Mouse (Mus musculus): Measurements from ENCODE around the gene Mat2a. TPM values are rescaled to one million over a fixed set of nuclear protein-coding genes. Genes with fewer than 3 reads are reported as not detected.

The Mat2a gene
- polyA plus RNA-seq, 1 experiment from 2014 or later: 320 TPM

GRCm38 (mm10) chr6:72399967-72400366, 39.4 kb downstream of the Mat2a start:
- H3K36me3 ChIP-seq: no peaks in the 10 kb centered on the region

DNA sequence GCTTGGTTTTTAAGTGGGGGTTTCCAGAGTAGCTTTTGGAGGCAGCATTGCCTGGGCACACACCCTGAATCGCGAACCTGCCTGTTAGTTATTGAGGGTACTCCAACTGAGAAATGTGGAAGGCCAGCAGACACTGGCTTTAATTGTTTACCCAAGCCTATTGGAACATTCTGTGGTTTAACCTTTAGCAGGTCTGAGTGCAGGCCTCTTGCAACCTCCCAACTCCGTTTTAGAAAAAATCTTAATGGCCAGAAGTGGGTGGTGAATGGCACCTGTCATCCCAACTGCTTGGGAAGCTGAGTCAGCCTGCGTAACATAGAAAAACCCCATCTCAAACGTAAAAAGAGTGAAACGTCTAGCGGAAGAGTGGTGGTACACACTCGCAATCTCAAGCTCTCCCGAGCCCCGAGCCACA, 42.5 kb downstream of the Mat2a start:
- no peak for DNase-seq (ENCODE audit: low spot score)
- WGBS: 83% methylated on average over 10 of the region's 10 CpGs
- H3K27ac ChIP-seq: no peak overlapping the region
- H3K36me3 ChIP-seq: no peaks in the 10 kb centered on the region
- H3K4me1 ChIP-seq (replicated peaks): no peaks in the 10 kb centered on the region
- H3K27me3 ChIP-seq (ENCODE audit: insufficient read depth, poor library complexity, severe bottlenecking): no peaks in the 10 kb centered on the region
- H3K9me3 ChIP-seq: no peaks in the 10 kb centered on the region
- H3K4me3 ChIP-seq: no peak overlapping the region

More at GRCm38 (mm10) chr6:72399967-72400366, 39.4 kb downstream of the Mat2a start:
- Histone ChIP-seq H3K9me3 (no peaks in the 10 kb centered on the region), H3K4me1 (replicated peaks) (no peaks in the 10 kb centered on the region), H3K4me3 (no peak overlapping the region), H3K27ac (no peak overlapping the region), H3K27me3 (ENCODE audit: insufficient read depth, poor library complexity, severe bottlenecking) (no peaks in the 10 kb centered on the region)
- WGBS: 38% methylated on average over 2 of the region's 2 CpGs
- DNase-seq (ENCODE audit: low spot score): peak; percentile 38

GRCm38 (mm10) chr6:72392341-72392740, 47.0 kb downstream of the Mat2a start:
- 89% methylated on average over 5 of the region's 5 CpGs for WGBS
- Histone ChIP-seq H3K36me3 (no peaks in the 10 kb centered on the region), H3K27me3 (ENCODE audit: insufficient read depth, poor library complexity, severe bottlenecking) (peaks cover 25% of the 10 kb centered on the region)

GRCm38 (mm10) chr6:72390795-72391521, 48.4 kb downstream of the Mat2a start:
- Histone ChIP-seq H3K27me3 (ENCODE audit: insufficient read depth, poor library complexity, severe bottlenecking) (peaks cover 25% of the 10 kb centered on the region), H3K4me3 (peak overlapping the region; percentile 58), H3K4me1 (replicated peaks) (peaks cover 29% of the 10 kb centered on the region), H3K27ac (peak overlapping the region; percentile 86), H3K9me3 (no peaks in the 10 kb centered on the region), H3K36me3 (no peaks in the 10 kb centered on the region)
- WGBS: 12% methylated on average over 12 of the region's 12 CpGs
- peak; percentile 40 for DNase-seq (ENCODE audit: low spot score)

More at GRCm38 (mm10) chr6:72392341-72392740, 47.0 kb downstream of the Mat2a start:
- Histone ChIP-seq H3K4me3 (no peak overlapping the region), H3K4me1 (replicated peaks) (peaks cover 29% of the 10 kb centered on the region), H3K9me3 (no peaks in the 10 kb centered on the region), H3K27ac (no peak overlapping the region)
- DNase-seq (ENCODE audit: low spot score): no peak

DNA sequence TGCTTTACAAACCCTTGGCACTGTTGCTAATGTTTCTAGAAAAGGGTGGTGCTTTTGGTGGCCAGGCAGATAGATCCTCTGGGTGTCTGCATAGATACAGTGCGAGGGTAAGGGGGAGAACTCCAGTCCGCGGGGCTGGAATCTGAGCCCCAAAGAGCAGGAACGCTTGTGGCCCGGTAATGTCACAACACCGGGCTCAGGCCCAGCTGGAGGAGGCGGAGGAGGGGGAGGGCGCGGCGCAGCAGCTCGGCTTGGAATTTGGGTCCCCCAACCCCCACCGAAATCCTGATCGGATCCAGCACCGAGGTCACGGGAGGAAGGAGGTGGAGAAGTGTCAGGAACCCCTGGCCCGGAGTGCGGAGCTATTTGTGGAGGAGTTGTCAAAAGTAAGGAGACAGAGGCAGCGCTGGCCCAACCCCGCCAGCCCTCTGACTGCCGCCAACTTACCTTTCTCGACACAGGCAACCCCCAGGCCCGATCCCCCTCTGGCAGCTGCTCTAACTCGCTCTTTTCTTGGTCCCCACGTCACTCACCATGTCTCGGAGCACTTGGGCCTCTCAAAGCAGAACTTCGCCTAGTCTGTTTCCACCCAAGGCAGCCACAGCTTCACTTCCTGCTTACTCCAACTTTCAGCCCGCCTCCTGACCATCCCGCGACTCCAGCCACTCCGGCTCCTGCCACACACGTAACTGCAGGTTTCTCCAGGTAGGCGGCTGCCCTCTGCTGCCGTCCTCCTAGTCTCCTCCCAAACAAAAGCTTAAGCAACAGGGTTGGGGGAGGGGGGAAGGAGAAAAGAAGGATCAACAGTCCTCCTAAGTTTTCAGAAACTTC, 49.2 kb downstream of the Mat2a start, which contains the start of gene Vamp8:
Vamp8 (minus strand) TSS at position 763 of the 831 bp plus-strand sequence.
- no peaks in the 10 kb centered on the region for H3K9me3 ChIP-seq
- H3K4me3 ChIP-seq: peak within 1 kb of the TSS; percentile 58
- peak; percentile 60 for DNase-seq (ENCODE audit: low spot score)
- peak within 1 kb of the TSS; percentile 86 for H3K27ac ChIP-seq
- H3K36me3 ChIP-seq: no peaks in the 10 kb centered on the region
- H3K27me3 ChIP-seq (ENCODE audit: insufficient read depth, poor library complexity, severe bottlenecking): peaks cover 25% of the 10 kb centered on the region
- WGBS: 2% methylated on average over 33 of the region's 33 CpGs
- H3K4me1 ChIP-seq (replicated peaks): peaks cover 29% of the 10 kb centered on the region

- H3K9me3 ChIP-seq: no peaks in the 10 kb centered on the region
- peak overlapping the region; percentile 58 for H3K4me3 ChIP-seq
- no peaks in the 10 kb centered on the region for H3K36me3 ChIP-seq
- DNase-seq (ENCODE audit: low spot score): no peak
- H3K27ac ChIP-seq: peak overlapping the region; percentile 86
- H3K27me3 ChIP-seq (ENCODE audit: insufficient read depth, poor library complexity, severe bottlenecking): peaks cover 25% of the 10 kb centered on the region
- WGBS: 34% methylated on average over 13 of the region's 13 CpGs
- peaks cover 29% of the 10 kb centered on the region for H3K4me1 ChIP-seq (replicated peaks)
Observed at GRCm38 (mm10) chr6:72389471-72389940, 49.9 kb downstream of the Mat2a start.

DNA sequence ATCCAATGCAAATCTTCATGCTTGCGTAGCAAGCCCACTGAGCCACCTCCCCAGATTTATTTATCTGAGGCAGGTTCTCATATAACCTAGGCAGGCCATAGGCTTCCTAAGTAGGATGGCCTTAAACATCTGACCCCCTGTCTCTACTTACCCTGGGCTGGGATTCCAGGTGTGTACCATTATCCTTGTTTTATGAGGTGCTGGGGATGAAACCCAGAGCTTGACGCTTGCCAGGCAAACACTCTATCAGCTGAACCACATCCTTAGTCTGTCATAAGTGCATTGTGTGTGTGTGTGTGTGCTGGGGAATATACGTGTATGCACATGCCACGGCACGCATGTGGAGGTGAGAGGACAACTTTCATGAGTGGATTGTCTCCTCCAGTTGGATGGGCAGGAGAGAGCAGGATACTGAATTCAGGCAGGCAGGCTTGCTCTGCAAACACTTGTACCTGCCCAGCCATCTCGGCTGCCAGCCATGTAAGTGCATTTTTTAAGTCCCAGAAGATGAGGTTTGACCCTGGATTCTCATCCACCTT, 50.5 kb downstream of the Mat2a start:
- Histone ChIP-seq H3K36me3 (no peaks in the 10 kb centered on the region), H3K4me1 (replicated peaks) (peaks cover 29% of the 10 kb centered on the region), H3K27me3 (ENCODE audit: insufficient read depth, poor library complexity, severe bottlenecking) (peaks cover 25% of the 10 kb centered on the region), H3K27ac (no peak overlapping the region), H3K4me3 (no peak overlapping the region), H3K9me3 (no peaks in the 10 kb centered on the region)
- WGBS: 90% methylated on average over 6 of the region's 6 CpGs
- DNase-seq (ENCODE audit: low spot score): no peak

- H3K4me1 ChIP-seq (replicated peaks): peaks cover 29% of the 10 kb centered on the region
- no peak overlapping the region for H3K27ac ChIP-seq
- 71% methylated on average over 10 of the region's 10 CpGs for WGBS
- H3K36me3 ChIP-seq: no peaks in the 10 kb centered on the region
- DNase-seq (ENCODE audit: low spot score): no peak
- no peaks in the 10 kb centered on the region for H3K9me3 ChIP-seq
- H3K4me3 ChIP-seq: no peak overlapping the region
- H3K27me3 ChIP-seq (ENCODE audit: insufficient read depth, poor library complexity, severe bottlenecking): peaks cover 25% of the 10 kb centered on the region
Observed at GRCm38 (mm10) chr6:72388266-72388665, 51.1 kb downstream of the Mat2a start.

DNA sequence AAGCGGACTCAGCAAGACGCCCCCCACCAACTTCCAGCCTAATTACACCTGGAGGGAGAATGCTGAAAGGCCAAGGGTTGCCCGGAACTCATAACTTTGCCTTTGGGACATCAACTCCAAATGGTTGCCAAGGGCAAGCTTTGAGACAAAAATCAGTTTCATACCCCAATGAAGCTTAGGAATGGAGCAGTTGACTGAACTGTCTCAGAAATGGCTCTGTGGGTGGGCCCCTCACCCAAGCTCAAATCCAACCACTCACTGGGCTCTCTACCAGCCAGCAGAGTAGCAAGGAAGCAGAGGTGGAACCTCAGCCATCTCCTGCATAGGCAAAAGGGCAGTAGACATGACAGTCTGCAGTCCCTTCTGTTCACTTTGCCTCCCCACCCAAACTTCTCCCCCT, 51.5 kb downstream of the Mat2a start:
- Histone ChIP-seq H3K27me3 (ENCODE audit: insufficient read depth, poor library complexity, severe bottlenecking) (peaks cover 25% of the 10 kb centered on the region), H3K27ac (no peak overlapping the region), H3K4me3 (no peak overlapping the region), H3K36me3 (no peaks in the 10 kb centered on the region), H3K4me1 (replicated peaks) (peaks cover 29% of the 10 kb centered on the region), H3K9me3 (no peaks in the 10 kb centered on the region)
- no peak for DNase-seq (ENCODE audit: low spot score)
- 70% methylated on average over 3 of the region's 3 CpGs for WGBS

GRCm38 (mm10) chr6:72386561-72386960, 52.8 kb downstream of the Mat2a start:
- WGBS: 94% methylated on average over 2 of the region's 2 CpGs
- no peak overlapping the region for H3K27ac ChIP-seq

DNA sequence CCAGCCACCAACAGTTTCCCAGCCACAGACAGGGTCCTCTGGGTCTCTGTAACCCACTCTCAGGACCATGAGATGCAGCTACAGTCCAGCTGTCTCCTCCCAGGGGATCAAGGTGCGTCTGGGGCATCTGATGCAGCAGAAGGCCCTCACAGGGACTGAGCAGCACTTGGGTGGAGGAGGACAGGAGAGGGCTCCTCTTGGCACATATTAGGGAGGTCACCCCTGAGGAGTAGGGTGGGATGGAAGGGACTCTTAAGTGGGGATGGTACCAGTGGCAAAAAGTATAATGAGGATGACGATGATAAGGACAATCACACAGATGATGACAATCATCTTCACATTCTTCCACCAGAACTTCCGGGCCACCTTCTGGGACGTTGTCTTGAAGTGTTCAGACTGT, 54.1 kb downstream of the Mat2a start:
- Histone ChIP-seq H3K4me1 (replicated peaks) (peaks cover 21% of the 10 kb centered on the region), H3K9me3 (no peaks in the 10 kb centered on the region), H3K27ac (no peak overlapping the region), H3K36me3 (no peaks in the 10 kb centered on the region), H3K27me3 (ENCODE audit: insufficient read depth, poor library complexity, severe bottlenecking) (peaks cover 33% of the 10 kb centered on the region), H3K4me3 (no peak overlapping the region)
- DNase-seq (ENCODE audit: low spot score): no peak
- 87% methylated on average over 4 of the region's 4 CpGs for WGBS

More at GRCm38 (mm10) chr6:72386561-72386960, 52.8 kb downstream of the Mat2a start:
- H3K4me1 ChIP-seq (replicated peaks): peaks cover 29% of the 10 kb centered on the region
- H3K4me3 ChIP-seq: no peak overlapping the region
- no peaks in the 10 kb centered on the region for H3K9me3 ChIP-seq
- H3K27me3 ChIP-seq (ENCODE audit: insufficient read depth, poor library complexity, severe bottlenecking): peaks cover 29% of the 10 kb centered on the region
- DNase-seq (ENCODE audit: low spot score): no peak
- no peaks in the 10 kb centered on the region for H3K36me3 ChIP-seq

DNA sequence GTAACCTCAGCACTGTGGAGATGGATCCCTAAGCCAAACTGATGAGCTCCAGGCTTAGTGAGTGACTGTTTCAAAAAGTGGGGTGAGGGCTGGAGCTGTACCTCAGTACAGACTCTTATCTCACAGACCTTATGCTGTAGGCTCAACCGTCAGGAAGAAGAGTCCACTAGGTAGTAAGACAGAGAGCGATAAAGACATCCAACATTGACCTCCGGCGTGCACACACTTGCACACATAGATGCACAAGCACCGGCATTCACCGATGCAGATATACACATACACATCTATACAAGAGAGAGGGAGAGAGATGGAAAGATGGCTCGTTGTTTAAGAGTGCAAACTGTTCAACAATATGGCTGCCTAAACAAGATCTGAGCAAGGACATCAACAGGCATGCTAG, 55.4 kb downstream of the Mat2a start:
- 94% methylated on average over 7 of the region's 7 CpGs for WGBS
- no peak overlapping the region for H3K27ac ChIP-seq
- H3K4me3 ChIP-seq: no peak overlapping the region
- H3K4me1 ChIP-seq (replicated peaks): peaks cover 18% of the 10 kb centered on the region
- no peaks in the 10 kb centered on the region for H3K36me3 ChIP-seq
- H3K27me3 ChIP-seq (ENCODE audit: insufficient read depth, poor library complexity, severe bottlenecking): peaks cover 34% of the 10 kb centered on the region
- DNase-seq (ENCODE audit: low spot score): no peak
- H3K9me3 ChIP-seq: no peaks in the 10 kb centered on the region

Measured in hindbrain, embryonic 10.5 days (tissue).